ENCODE assay signal across 12 mouse cellular contexts in the genomic region with DNA sequence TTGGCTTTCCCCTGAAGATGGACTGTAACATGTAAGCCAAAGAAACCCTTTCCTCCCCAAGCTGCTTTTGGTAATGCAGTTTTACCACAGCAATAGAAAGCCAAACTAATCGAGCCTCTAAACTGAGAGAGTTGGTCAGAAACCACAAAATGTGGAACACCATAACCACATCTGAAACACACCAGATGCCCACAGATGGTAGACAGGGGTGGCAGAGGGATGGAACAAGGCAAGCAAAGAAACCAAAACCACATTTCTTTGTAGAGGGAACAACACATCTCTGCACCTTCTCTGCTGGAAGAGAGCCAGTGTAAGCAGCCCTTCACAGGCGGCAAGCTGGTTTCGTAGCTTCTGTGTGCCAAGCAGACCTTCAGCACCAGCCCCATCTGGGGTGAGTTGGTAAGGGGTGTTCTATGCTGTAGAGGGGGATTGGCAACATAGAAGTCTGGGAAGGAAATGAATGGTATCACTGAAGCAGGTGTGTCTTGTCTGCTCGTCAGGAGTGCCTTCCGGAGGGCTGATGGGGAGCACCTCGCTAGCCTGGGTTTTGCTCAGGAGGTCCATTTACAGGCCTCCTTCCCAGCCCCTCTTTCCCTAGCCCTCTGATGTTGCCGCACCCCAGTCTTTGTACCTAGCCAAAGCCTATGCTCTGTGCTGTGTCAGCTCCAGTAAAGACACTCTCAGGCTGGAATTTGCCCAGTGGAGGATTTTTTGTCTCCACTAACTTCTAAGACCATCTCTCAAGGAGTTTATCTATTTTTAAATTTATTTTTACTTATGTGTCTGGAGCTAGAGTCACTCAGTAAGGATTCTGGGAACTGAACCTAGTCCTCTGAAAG. TPM values are rescaled to one million over a fixed set of nuclear protein-coding genes. Genes with fewer than 3 reads are reported as not detected.
A peak's percentile ranks its signal among the peaks of the same experiment; 100 is the strongest.
DNase-seq lines count a peak whose midpoint lies in the region; ATAC-seq lines count a peak whose summit lies in the region.
"Had no signal": no experiment of that assay in that cellular context is flagged by ENCODE, and none has a peak within 500 bp of the region (broad histone marks: within the 10 kb centered on the region; RNA-seq: fewer than 3 reads in every experiment).

No protein-coding gene starts in this region.

- H3K4me3 ChIP-seq in embryonic facial prominence, embryonic 13.5 days: no peak overlapping the region
- no peak overlapping the region for H3K4me3 ChIP-seq in embryonic facial prominence, embryonic 10.5 days
- H3K4me3 ChIP-seq: limb, embryonic 10.5 days; midbrain, embryonic 10.5 days had no signal

- H3K4me2 ChIP-seq in embryonic facial prominence, embryonic 13.5 days: no peak overlapping the region

- no peak overlapping the region for H3K9ac ChIP-seq in embryonic facial prominence, embryonic 13.5 days

- 69% methylated on average over 7 of the region's 7 CpGs for WGBS in embryonic facial prominence, embryonic 13.5 days
- 92% methylated on average over 7 of the region's 7 CpGs for WGBS in embryonic facial prominence, embryonic 10.5 days

- H3K9me3 ChIP-seq in embryonic facial prominence, embryonic 13.5 days: no peaks in the 10 kb centered on the region
- H3K9me3 ChIP-seq in embryonic facial prominence, embryonic 10.5 days: no peaks in the 10 kb centered on the region
- H3K9me3 ChIP-seq: limb, embryonic 10.5 days; midbrain, embryonic 10.5 days had no signal

- no peaks in the 10 kb centered on the region for H3K36me3 ChIP-seq in embryonic facial prominence, embryonic 13.5 days
- H3K36me3 ChIP-seq in embryonic facial prominence, embryonic 10.5 days (replicated peaks): no peaks in the 10 kb centered on the region
- H3K36me3 ChIP-seq: limb, embryonic 10.5 days; midbrain, embryonic 10.5 days had no signal

- no peak for ATAC-seq in embryonic facial prominence, embryonic 13.5 days (ENCODE audit: insufficient number of reproducible peaks, insufficient read depth, low FRiP score, low TSS enrichment, low read depth)
- ATAC-seq: activated CD4-positive, CD25-positive, alpha-beta regulatory T cell, adult 4 months; intestine, embryonic 16.5 days had no signal

- intact Hi-C loops in heart, postnatal 10 days (cut with DNase I): no loop called here
- intact Hi-C loops in left cerebral cortex, postnatal 10 days (cut with DNase I): no loop called here

- 0 out of 2 replicates have a peak overlapping the region, but pooled peaks have one; percentile 34 for H3K27ac ChIP-seq in embryonic facial prominence, embryonic 13.5 days
- no peak overlapping the region for H3K27ac ChIP-seq in embryonic facial prominence, embryonic 10.5 days (replicated peaks)
- H3K27ac ChIP-seq: limb, embryonic 10.5 days; midbrain, embryonic 10.5 days had no signal

- no peaks in the 10 kb centered on the region for H3K27me3 ChIP-seq in embryonic facial prominence, embryonic 13.5 days
- no peaks in the 10 kb centered on the region for H3K27me3 ChIP-seq in embryonic facial prominence, embryonic 10.5 days (replicated peaks; ENCODE audit: low read depth, poor library complexity, severe bottlenecking)

- H3K4me1 ChIP-seq in embryonic facial prominence, embryonic 13.5 days: peaks cover 9% of the 10 kb centered on the region; the same call in 1 of the 2 replicates
- peaks cover 7% of the 10 kb centered on the region for H3K4me1 ChIP-seq in embryonic facial prominence, embryonic 10.5 days
- H3K4me1 ChIP-seq: limb, embryonic 10.5 days had no signal

- DNase-seq in embryonic facial prominence, embryonic 10.5 days (ENCODE audit: low spot score): no peak
- DNase-seq in CD4-positive helper T cell, adult 2 months (ENCODE audit: low read depth, low spot score): peak; percentile 63
- peak; percentile 42 to 67 for DNase-seq in kidney, postnatal 25 days
- DNase-seq in naive thymus-derived CD4-positive, alpha-beta T cell, adult 2 months (ENCODE audit: low read depth): peak; percentile 44
- DNase-seq in heart, postnatal 10 days: no peak
- DNase-seq in left cerebral cortex, postnatal 10 days (ENCODE audit: extremely low spot score in 1 of 2, low spot score in 2 of 2): no peak
- no peak for DNase-seq in cerebellum, postnatal 25 days

RNA-seq across cellular contexts. Expression of a gene that starts 16.7 kb away (rescaled TPM):
- 18.9 and 25.2 TPM in 2 replicates for polyA plus RNA-seq in embryonic facial prominence, embryonic 13.5 days (2015; fragmentation: Nextera tagmentation; extraction: Ambion mirVana)
- polyA plus RNA-seq in embryonic facial prominence, embryonic 10.5 days (2016; fragmentation: Nextera tagmentation; extraction: Ambion mirVana): 6.4 and 7.7 TPM in 2 replicates
- total RNA-seq in heart, postnatal 10 days (2021): 10 to 100 TPM; 53.7 to 58.5 TPM
- total RNA-seq in left cerebral cortex, postnatal 10 days (2021): 1 to 10 TPM; 3.2 to 3.8 TPM

RNA-seq across cellular contexts. Expression of a gene that starts 29.4 kb away (rescaled TPM):
- 348 and 379 TPM in 2 replicates for polyA plus RNA-seq in embryonic facial prominence, embryonic 13.5 days (2015; fragmentation: Nextera tagmentation; extraction: Ambion mirVana)
- 336 and 337 TPM in 2 replicates for polyA plus RNA-seq in embryonic facial prominence, embryonic 10.5 days (2016; fragmentation: Nextera tagmentation; extraction: Ambion mirVana)
- total RNA-seq in heart, postnatal 10 days (2021): 100 to 1,000 TPM; 282 to 285 TPM
- 100 to 1,000 TPM; 274 to 309 TPM for total RNA-seq in left cerebral cortex, postnatal 10 days (2021)

RNA-seq across cellular contexts. Expression of a gene that starts 37.8 kb away (rescaled TPM):
- polyA plus RNA-seq in embryonic facial prominence, embryonic 13.5 days (2015; fragmentation: Nextera tagmentation; extraction: Ambion mirVana): 10.8 and 11.3 TPM in 2 replicates
- 6.9 and 7.0 TPM in 2 replicates for polyA plus RNA-seq in embryonic facial prominence, embryonic 10.5 days (2016; fragmentation: Nextera tagmentation; extraction: Ambion mirVana)
- total RNA-seq in heart, postnatal 10 days (2021): 10 to 100 TPM; 10.1 to 10.4 TPM
- 10 to 100 TPM; 26.8 to 27.5 TPM for total RNA-seq in left cerebral cortex, postnatal 10 days (2021)

RNA-seq across cellular contexts. Expression of a gene that starts 58.4 kb away (rescaled TPM):
- 23.4 and 26.5 TPM in 2 replicates for polyA plus RNA-seq in embryonic facial prominence, embryonic 13.5 days (2015; fragmentation: Nextera tagmentation; extraction: Ambion mirVana)
- 23.8 and 24.4 TPM in 2 replicates for polyA plus RNA-seq in embryonic facial prominence, embryonic 10.5 days (2016; fragmentation: Nextera tagmentation; extraction: Ambion mirVana)
- 10 to 100 TPM; 35.6 to 41.1 TPM for total RNA-seq in heart, postnatal 10 days (2021)
- total RNA-seq in left cerebral cortex, postnatal 10 days (2021): 10 to 100 TPM; 47.9 to 49.7 TPM

Comparison
In these comparisons a context has a peak if more than half of its experiments do, and no peak if none do; other contexts are left out.
1. DNase-seq: peak in CD4-positive helper T cell, adult 2 months (single experiment), kidney, postnatal 25 days (2 of 2) and naive thymus-derived CD4-positive, alpha-beta T cell, adult 2 months (single experiment); none in embryonic facial prominence, embryonic 10.5 days (single experiment), heart, postnatal 10 days (0 of 2), left cerebral cortex, postnatal 10 days (0 of 2) and cerebellum, postnatal 25 days (0 of 2).
2. RNA of a gene that starts 16.7 kb away (total RNA-seq): 53.7 to 58.5 TPM in heart, postnatal 10 days; 3.2 to 3.8 TPM in left cerebral cortex, postnatal 10 days; every median in the first group is over 10 times any median in the second.